Mouse (Mus musculus) left cerebral cortex, postnatal 25 days (tissue): ENCODE results near the gene Xrcc3. TPM values are rescaled to one million over a fixed set of nuclear protein-coding genes. Genes with fewer than 3 reads are reported as not detected.

ENCODE experiments used
- DNase-seq, 2 experiments: peaks; one replicate each; pipeline ENCODE4 v3.0.0; 2022; ENCODE audit warnings: low spot score in 2 of 2, mixed read lengths in 1 of 2
- intact Hi-C: fragments of 180-260 bp; cut with DNase I; formaldehyde crosslinking; loops from one replicate; pipeline ENCODE4 v1.15.1; 2025
- total RNA-seq, 2 experiments: library from RNA; stranded (reverse); gene quantifications; 2 replicates each; pipeline ENCODE4 v1.2.3; 2021

Xrcc3 gene
- 1 to 10 TPM; 3.3 to 4.2 TPM for total RNA-seq

DNA sequence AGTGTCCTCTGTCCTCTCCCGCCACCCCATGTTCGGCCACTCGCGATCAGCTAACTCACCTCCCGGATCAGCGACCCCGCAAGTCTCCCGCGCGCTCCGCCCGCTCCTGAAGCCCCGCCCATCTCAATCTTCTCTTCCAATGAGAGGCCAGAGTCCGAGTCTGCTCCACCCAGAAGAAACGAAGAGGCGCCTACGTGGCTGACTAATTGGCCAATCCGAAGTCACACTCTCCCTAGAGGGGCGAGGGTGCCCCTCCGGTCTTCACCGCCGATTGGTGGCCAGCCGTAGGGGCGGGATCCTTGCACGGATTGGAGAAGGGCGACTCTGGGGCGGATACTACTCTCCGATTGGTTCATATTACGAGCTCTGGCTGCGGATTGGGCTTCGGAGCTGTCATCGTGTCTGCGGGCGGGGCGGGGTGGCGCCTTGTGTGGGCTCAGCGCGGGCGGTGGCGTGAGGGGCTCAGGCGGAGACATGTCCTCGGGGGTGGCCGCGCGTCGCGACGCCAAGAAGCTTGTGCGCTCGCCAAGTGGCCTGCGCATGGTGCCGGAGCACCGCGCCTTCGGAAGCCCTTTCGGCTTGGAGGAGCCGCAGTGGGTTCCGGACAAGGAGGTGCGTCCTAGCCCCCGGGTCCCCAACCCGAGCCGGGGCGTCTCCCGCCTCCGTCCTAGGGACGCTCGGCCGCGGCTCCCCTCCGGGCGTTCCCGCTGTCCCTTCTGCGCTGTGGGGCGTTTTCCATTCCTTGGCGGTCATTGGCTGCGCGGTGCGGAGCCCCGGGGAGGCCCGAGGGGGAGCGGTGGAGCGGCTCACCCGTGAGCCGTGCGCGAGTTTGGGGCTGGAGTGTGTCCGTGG lies at the start of gene Xrcc3, which contains the start of gene Zfyve21:
TSS of gene Xrcc3 (minus strand) at position 108 of the 852 bp plus-strand sequence.
TSS of gene Zfyve21 (plus strand) at position 405 of the 852 bp plus-strand sequence.
- intact Hi-C loops = loop anchor here (5.0 kb wide), 1 partner anchor 278 kb away; no protein-coding TSS in a partner anchor
- DNase-seq = peak; percentile 97 to 100

DNA sequence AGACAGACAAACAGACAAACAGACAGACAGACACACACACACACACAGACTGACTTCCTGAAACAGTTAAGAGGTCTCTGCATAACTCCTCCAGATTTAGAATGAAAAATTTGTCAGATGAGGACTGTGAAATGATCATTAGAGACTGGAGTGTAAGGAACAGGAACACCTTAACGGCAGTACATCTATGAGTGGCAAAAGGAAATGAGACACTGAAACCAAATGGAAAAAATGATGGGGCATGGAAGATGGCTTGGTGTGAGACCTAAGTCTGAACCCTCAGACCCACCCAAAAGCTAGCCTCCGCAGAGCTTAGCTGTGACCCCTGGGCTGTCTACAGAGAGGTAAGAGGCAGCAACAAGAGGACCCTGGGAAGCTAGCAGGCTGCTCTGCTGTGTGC lies 41.8 kb upstream of the Xrcc3 start:
- intact Hi-C loops = no loop called here
- DNase-seq = no peak

DNA sequence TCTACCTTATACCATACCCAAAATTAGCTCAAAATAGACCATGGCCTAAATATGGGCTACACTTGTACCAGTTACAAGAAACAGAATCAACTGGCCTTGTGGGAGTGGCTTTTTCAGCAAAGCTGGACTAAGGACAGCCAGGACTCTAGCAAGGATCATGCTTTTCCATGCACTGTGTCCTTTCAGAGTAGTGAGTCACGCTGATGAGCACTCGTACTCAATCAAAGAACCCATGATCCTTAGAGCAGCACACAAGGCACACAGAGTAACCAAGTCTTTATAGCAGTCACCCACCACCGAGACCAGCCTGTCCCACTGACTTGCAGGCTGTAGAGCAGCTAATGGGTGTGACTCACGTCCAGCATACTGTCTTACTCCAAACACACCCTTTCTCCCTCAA lies 39.9 kb upstream of the Xrcc3 start:
- no peak for DNase-seq
- intact Hi-C loops = no loop called here

DNA sequence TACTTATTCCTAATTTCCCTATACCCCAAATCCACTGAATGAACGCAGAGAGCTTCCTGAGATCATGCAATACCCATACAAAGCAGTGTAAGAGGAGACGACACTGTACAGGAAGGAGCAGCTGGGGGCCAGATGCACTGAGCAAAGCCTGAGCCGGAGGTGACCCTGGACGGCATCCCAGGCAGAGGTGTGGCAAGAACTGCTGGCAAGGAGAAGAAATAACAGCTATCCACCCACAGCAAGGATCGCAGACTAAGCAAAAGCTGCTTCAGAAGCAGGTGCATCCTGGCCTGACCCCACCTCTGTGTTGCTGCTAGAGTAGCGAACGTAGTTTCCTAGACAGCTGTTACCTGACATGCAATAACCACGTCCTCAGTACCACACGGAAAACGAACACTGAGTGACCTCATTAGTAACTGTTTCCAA lies 39.4 kb upstream of the Xrcc3 start:
- no peak for DNase-seq

DNA sequence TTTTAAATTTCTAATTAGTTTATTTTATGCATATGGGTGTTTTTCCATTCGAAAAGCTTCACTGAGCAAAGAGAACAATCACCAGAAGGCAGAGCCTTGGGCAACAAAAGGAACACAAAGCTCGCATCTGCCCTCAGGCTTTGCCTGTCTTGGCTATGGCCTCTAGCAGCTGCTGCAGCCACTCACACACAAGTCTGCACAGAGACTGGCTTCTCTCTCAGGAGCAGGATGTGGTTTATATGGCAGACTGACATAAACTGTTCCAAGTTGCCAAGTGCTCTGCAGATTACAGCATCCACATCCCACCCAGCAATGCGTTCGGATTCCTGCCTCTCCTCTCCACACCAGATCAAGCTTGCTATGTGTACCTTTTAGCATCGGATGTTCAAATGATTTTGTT lies 38.1 kb upstream of the Xrcc3 start:
- DNase-seq = no peak
- intact Hi-C loops = no loop called here

More for the DNA sequence above, 39.4 kb upstream of the Xrcc3 start:
- intact Hi-C loops = no loop called here

DNA sequence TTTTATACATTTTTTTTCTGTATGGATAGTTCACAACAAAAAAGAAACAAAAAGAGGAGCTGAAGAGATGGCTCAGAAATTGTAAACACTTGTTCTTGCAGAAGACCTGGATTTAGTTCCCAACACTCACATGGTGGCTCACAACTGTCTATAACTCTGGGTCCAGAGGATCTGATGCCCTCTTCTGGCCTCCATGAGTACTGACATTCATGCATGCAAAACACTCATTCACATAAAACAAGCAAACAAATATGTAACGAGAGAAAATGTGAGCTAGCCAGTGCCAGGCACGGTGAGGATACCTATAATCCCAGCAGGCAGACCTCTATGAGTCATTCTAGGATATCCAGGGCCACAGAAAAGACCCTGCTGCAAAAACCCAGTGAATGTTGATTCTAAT lies 37.6 kb upstream of the Xrcc3 start:
- no peak for DNase-seq
- intact Hi-C loops = no loop called here

DNA sequence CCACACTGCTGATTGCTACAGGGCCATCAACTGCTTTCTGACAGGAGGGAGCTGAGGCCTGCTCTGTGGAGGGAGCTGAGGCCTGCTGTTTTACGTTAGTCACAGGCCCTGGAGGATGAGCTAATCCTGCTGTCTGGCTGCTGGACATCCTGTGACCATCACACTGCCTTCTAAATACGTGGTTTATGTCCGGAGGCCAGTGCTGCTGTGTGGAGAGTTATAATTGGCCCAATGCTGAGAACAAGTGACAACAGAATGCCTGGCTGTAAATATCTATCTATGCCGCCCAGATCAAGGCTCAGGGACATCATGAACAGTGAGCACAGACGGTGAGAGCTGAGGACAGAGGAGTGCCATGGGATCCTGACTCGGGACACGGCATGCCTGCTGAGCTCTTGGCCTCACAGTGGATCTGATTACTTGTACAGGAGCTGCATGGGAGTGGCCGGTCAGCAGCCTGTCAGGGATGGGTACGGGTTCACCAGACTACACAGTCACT lies 34.7 kb upstream of the Xrcc3 start:
- DNase-seq = no peak
- intact Hi-C loops = no loop called here

DNA sequence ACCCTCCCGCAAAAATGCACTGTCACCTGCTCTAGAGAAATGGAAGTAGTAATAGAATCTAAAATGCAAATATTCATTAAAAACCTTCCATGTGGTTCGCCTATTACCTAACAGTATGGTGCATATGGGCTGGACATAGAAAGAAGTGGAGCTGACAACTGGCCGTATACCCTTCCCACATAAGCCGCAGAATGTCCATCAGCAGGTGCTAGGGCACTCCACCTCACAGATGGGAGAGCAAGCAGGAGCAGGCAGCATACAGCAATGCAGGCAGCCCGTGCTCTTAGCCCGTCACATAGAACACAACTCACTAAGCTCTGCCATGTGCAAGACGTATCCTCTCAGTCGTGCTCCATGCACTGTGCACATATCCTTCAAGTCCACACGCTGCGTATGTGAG lies 33.1 kb upstream of the Xrcc3 start:
- no peak for DNase-seq
- intact Hi-C loops = no loop called here

DNA sequence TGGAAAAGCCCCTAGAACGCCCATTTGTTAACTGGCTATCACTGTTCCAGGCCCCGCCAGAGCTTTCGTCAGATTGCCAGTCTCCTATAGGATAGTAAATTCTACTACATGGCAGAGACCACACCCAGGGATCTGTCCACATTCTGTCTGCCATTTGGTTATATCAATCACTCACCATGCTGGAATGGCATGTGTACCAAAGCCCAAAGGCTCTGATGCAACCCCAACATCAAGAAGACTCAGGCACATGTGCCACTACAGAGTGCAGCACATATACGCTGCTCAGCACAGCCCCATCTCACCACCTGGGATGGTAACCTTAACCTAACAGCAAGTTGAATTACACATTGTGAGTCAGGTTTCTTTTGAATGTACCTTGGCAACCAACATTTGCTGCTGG lies 32.3 kb upstream of the Xrcc3 start:
- intact Hi-C loops = no loop called here
- no peak for DNase-seq

DNA sequence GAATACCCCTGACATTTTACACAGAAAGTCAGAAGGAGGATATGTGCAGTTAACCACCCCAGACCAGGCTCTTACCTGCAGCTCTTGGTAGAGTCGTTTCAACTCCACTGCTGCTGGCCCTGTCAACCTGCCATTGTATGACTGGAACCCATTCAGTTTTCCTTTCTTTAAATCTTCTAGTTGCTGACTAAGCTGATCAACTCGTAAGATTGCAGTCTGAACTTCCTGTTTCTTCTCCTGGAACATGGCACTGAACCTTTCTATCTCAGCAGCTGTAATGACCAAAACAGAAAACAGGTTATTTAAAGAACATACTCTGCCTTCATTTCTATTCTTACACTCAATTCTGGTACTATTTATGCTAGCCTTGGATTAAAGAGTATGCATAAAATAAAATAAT lies 29.8 kb upstream of the Xrcc3 start:
- intact Hi-C loops = no loop called here
- no peak for DNase-seq

DNA sequence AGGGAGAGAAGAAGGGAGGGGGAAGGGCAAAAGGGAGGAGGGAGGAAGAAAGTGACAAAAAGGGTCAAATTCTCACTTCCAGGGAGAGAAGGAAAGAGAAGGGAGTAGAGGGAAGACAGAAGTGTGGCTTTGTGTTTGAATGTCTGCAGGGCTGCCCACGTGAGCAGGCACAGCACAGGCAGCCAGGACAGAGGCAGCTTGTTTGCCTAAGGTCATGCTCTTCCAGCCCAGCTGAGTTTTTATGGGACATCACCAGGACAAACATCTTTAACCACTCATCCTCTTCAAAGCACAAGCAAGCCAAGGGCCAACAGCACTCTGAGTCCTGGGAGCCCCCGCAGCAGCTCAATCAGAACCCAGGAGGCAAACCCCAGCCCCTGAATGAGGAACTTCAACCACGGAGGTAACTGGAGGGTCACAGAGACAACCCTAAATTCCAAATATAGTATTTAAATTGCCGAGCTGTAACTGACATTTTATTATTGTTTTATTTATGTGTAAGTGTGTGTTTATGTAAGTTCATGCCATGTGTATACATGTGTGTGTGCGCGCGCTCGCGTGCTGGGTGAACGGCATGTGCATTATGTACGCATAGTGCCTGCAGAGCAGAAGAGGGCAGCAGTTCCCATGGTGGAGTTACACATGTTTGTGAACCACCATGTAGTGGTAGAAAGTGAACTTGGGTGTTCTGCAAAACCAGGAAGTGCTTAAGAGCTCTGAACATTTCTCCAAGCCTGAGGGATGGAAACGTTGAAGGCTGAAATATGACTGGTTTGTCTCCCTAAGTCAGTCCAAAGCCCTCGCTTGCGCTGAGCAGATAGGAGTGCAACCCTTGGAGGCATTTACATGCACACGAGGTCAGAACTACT lies 29.1 kb upstream of the Xrcc3 start:
- intact Hi-C loops = no loop called here
- DNase-seq = no peak

DNA sequence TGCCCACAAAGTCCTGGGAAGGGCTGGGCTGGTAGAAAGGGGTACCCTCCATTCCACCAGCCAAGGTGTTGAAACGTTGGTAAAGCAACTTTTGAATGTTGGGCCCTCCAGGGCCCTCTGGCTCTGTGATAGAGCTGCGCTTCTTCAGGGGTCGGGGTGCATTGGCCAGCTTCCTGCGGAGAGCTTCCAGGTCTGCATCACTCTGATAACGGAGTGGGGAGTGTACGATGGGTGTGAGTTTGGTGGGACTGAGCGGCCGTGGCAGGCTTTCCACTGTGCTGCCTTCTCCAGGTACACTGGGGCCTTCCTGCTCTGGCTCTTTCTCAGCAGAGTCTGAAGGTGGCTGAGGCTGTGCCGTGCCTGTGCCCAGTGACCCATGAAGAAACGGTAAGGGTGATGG lies 19.8 kb upstream of the Xrcc3 start:
- no peak for DNase-seq

DNA sequence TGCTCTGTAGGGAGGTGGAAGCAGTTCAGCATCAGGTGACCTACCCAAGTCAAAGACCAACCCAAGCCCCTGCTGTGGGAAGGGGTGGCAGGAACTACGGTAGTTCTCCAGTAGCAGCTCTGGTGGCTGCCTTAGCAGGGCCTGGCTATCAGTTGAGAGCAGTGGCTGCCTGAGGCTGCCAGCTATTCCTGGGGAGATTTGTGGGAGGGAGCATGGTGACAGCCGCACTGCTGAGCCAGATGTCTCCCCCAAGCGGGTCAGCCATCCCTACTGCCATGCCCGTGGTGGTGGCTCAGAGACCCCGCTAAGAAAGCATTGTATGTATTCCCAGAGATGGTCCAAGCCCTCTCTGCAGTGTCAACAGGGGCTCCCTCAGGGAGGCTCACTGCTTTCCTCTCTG lies 19.0 kb upstream of the Xrcc3 start:
- DNase-seq = no peak
- intact Hi-C loops = no loop called here

More for the DNA sequence above, 19.8 kb upstream of the Xrcc3 start:
- intact Hi-C loops = no loop called here

DNA sequence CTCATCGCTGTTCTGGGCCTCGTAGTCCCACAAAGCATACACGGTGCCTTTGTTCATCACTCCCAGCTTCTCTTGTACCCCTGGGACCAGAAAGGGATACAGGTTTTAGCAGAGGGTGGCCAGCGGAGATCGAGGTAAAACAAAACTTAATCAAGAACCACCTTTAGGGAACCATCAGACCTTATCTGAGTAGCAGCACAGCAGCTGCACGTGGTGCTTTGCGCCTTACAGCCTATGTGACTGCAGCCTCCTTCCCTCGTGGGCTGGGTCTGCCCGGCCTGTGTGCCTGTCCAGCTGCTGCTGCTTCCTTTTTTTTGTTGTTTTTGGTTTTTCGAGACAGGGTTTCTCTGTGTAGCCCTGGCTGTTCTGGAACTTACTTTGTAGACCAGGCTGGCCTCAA lies 16.7 kb upstream of the Xrcc3 start:
- no peak for DNase-seq
- intact Hi-C loops = no loop called here

DNA sequence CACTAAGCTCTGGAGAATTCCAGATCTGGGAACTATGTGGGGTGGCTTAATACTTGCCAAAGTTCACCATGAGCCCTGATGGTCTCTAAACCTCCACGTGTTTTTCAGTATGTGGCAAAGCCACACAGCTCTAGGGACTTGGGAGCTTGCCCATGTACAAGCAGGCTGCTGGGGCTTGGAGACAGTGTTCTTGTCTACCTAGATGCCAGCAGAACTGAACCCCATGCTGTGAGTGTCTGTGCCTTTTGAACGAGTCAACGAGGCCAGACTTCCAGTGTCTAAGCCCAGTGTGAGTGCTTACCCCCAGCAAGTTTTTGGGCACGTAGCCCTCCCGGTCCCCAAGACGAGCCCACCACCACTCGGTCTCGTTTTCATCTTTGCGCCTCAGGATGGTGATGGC lies 16.3 kb upstream of the Xrcc3 start:
- intact Hi-C loops = no loop called here
- DNase-seq = no peak

DNA sequence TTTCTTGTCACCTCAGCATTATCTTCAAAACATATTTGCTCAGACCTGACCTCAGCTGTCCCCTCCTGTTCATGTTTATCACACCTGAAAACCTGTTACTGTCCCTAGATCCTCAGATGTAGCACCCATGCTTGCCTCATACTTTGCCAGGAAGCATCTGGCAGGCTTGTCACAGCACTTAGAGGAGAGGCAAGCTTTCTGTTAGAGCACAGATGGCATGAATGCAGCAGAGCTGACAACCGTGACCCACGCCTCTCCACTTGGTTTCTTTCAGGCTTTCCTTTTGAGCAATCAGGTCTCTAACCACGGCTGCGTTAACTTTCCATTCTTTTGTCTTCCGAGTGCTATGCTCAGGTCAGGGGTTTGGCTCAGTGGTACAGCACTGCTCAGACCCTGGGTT lies 15.8 kb upstream of the Xrcc3 start:
- intact Hi-C loops = no loop called here
- peak in 1 of 2 experiments; percentile 56 for DNase-seq

DNA sequence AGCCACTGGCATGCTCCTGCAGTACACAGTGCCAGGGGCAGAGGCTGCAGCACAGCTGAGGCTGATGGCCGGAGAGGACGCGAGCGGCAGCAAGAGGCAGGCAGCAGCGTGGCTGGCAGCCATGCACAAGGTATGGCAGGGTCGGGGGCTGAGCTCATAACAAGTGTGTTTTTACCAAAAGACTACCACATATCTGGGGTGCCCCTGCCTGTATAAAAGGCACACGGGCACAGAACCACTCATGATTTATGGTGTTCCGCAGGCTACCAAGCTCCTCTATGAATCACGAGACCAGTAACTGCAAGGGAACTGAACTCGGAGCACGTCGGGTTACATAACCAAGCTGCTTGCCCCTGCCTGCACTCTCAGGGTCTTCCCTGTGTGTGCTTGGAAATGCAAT lies 13.9 kb upstream of the Xrcc3 start:
- intact Hi-C loops = no loop called here
- DNase-seq = no peak

DNA sequence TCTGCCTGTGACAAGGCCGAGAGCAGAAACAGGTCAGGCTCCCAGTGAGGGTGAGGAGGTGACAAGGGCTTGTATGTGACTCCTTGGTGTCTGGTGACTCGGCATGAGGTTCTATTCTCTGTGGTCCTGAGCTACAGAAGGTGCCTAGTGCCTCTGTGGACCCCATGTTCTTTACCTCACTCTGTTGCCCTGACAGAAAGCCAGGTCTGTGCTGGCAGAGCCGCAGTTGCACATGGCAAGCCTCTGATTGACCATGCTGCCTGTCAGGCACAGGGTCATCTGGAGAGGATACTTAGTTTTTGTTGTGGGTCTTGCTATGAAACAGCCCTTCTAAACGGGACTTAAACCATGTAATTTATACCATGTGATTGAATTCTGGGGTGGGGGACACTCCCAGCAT lies 8.3 kb upstream of the Xrcc3 start:
- intact Hi-C loops = no loop called here
- no peak for DNase-seq

DNA sequence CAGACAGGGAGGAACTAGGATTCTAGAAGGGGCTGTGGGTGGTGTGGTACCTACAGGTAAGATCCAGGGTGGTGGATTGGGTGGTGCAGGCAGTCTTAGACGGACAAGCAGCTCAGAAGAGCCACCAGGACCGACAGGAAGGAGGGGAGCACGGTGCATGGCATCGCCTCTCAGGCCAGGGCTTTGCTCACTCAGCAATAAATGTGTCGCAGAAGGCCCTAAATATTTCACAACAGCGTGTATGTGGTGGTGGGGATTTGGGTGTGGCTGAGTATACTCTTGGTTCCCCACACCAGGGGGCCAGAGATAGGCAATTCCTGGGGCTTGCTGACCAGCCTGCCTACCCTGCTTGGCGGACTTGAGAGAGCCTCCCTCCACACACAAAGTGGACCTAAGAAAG lies 7.0 kb upstream of the Xrcc3 start:
- no peak for DNase-seq

DNA sequence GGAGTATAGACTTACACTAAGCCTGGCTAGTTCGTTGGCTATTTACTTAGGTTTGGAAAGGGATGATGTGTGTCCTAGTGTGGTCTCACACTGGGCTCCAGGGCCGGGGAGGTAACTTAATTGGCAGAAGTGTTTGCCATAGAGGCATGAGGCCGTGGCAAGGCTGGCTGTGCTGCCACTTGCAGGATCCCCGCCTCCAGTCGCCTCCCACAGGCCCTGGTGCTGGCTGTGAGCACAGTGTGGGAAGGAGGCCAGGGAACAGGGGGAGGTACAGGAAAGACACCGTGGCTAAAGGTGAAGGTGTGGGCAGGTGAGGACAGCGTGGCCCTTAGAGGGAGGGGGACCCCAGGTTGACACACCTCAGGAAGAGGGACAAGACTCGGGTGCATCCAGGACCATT lies 6.3 kb upstream of the Xrcc3 start:
- peak in 1 of 2 experiments; percentile 40 for DNase-seq
- intact Hi-C loops = no loop called here

More for the DNA sequence above, 7.0 kb upstream of the Xrcc3 start:
- intact Hi-C loops = no loop called here
